ENCODE assay signal across 8 mouse cellular contexts in genomic region chr9:59660421-59660820, GRCm38 (mm10). TPM values are rescaled to one million over a fixed set of nuclear protein-coding genes. Genes with fewer than 3 reads are reported as not detected.
DNase-seq lines count a peak whose midpoint lies in the region; ATAC-seq and TF ChIP-seq lines count a peak whose summit lies in the region.

No protein-coding gene starts in this region.

- 52% methylated on average over 10 of the region's 10 CpGs for WGBS in intestine, embryonic 15.5 days

- ATAC-seq in intestine, embryonic 15.5 days = no peak
- ATAC-seq in megakaryocyte-erythroid progenitor cell, adult 5-6 weeks (replicated peaks; ENCODE audit: low FRiP score, low TSS enrichment, poor library complexity, severe bottlenecking) = no peak

- TF ChIP-seq POLR2A in brain, embryonic 14.5 days (IDR thresholded peaks at IDR 0.05; ENCODE audit: borderline replicate concordance, extremely low read depth, insufficient read depth, insufficient read length, poor library complexity, severe bottlenecking) = no peak

- H3K4me2 ChIP-seq in intestine, embryonic 15.5 days (replicated peaks) = peak overlapping the region; percentile 64

- H3K27me3 ChIP-seq in intestine, embryonic 15.5 days (replicated peaks) = no peaks in the 10 kb centered on the region

- TF ChIP-seq CTCF in brain, embryonic 14.5 days (IDR thresholded peaks at IDR 0.05; ENCODE audit: borderline replicate concordance, extremely low read depth, insufficient read depth, insufficient read length) = no peak

- peak overlapping the region; percentile 2; the same call in 1 of the 2 replicates for H3K9ac ChIP-seq in intestine, embryonic 15.5 days

- H3K9me3 ChIP-seq in intestine, embryonic 15.5 days = no peaks in the 10 kb centered on the region

- H3K27ac ChIP-seq in intestine, embryonic 15.5 days = peak overlapping the region; percentile 45

- peaks cover 44% of the 10 kb centered on the region for H3K4me1 ChIP-seq in intestine, embryonic 15.5 days (replicated peaks)

- H3K4me3 ChIP-seq in intestine, embryonic 15.5 days (replicated peaks) = 0 out of 2 replicates have a peak overlapping the region, but pooled peaks have one; percentile 9

- DNase-seq in adrenal gland, adult (ENCODE audit: inconsistent age in 2 of 2, low spot score in 1 of 2) = peak; percentile 59 to 84
- DNase-seq in adrenal gland, postnatal 4 days (ENCODE audit: low spot score in 2 of 2) = no peak
- peak; percentile 35 for DNase-seq in brain, embryonic 14.5 days (ENCODE audit: low read depth)
- DNase-seq in gastrocnemius, postnatal 10 days = peak; percentile 66
- DNase-seq in lung, postnatal 10 days = peak; percentile 56
- no peak for DNase-seq in embryo, embryonic 9.5 days (ENCODE audit: extremely low spot score)

- H3K36me3 ChIP-seq in intestine, embryonic 15.5 days = peaks cover 15% of the 10 kb centered on the region

RNA-seq across cellular contexts. Expression of gene Pkm, which starts 4.3 kb away (rescaled TPM):
- total RNA-seq in adrenal gland, postnatal 4 days (2021) = 100 to 1,000 TPM; 351 to 370 TPM
- polyA plus RNA-seq in brain, embryonic 14.5 days (2012; rRNA removed) = 986 and 1,073 TPM in 2 replicates
- 1,000 to 10,000 TPM; 2,006 to 2,318 TPM for total RNA-seq in gastrocnemius, postnatal 10 days (2021)
- 1,208 and 1,228 TPM in 2 replicates for polyA plus RNA-seq in intestine, embryonic 15.5 days (2015; fragmentation: Nextera tagmentation; extraction: Ambion mirVana)
- 7.4 and 27.8 TPM in 2 replicates for total RNA-seq in megakaryocyte-erythroid progenitor cell, adult 5-6 weeks (2014; fragmentation: Nextera tagmentation)
- 29.6 and 62.7 TPM in 2 replicates for total RNA-seq in megakaryocyte-erythroid progenitor cell, adult 5-6 weeks (2017)

RNA-seq across cellular contexts. Expression of gene Gramd2, which starts 19.5 kb away (rescaled TPM):
- under 1 TPM; 0.28 to 0.42 TPM for total RNA-seq in adrenal gland, postnatal 4 days (2021)
- polyA plus RNA-seq in brain, embryonic 14.5 days (2012; rRNA removed) = 7.6 and 8.8 TPM in 2 replicates
- 1 to 10 TPM in 1 of 2 experiments, under 1 TPM in 1; 0.21 to 1.6 TPM for total RNA-seq in gastrocnemius, postnatal 10 days (2021)
- 1.0 and 1.6 TPM in 2 replicates for polyA plus RNA-seq in intestine, embryonic 15.5 days (2015; fragmentation: Nextera tagmentation; extraction: Ambion mirVana)
- not detected in 2 replicates for total RNA-seq in megakaryocyte-erythroid progenitor cell, adult 5-6 weeks (2014; fragmentation: Nextera tagmentation)
- not detected in 2 replicates for total RNA-seq in megakaryocyte-erythroid progenitor cell, adult 5-6 weeks (2017)

RNA-seq across cellular contexts. Expression of gene Parp6, which starts 43.3 kb away (rescaled TPM):
- total RNA-seq in adrenal gland, postnatal 4 days (2021) = 10 to 100 TPM; 31.6 to 32.2 TPM
- 179 and 187 TPM in 2 replicates for polyA plus RNA-seq in brain, embryonic 14.5 days (2012; rRNA removed)
- total RNA-seq in gastrocnemius, postnatal 10 days (2021) = 10 to 100 TPM; 11.9 to 19.0 TPM
- 23.3 and 23.9 TPM in 2 replicates for polyA plus RNA-seq in intestine, embryonic 15.5 days (2015; fragmentation: Nextera tagmentation; extraction: Ambion mirVana)
- total RNA-seq in megakaryocyte-erythroid progenitor cell, adult 5-6 weeks (2014; fragmentation: Nextera tagmentation) = 27.1 and 39.6 TPM in 2 replicates
- total RNA-seq in megakaryocyte-erythroid progenitor cell, adult 5-6 weeks (2017) = 19.8 and 34.7 TPM in 2 replicates

Comparison
In these comparisons a context has a peak if more than half of its experiments do, and no peak if none do; other contexts are left out.
1. DNase-seq: peak in adrenal gland, adult (2 of 2), brain, embryonic 14.5 days (single experiment), gastrocnemius, postnatal 10 days (single experiment) and lung, postnatal 10 days (single experiment); none in adrenal gland, postnatal 4 days (0 of 2) and embryo, embryonic 9.5 days (single experiment).
2. RNA of gene Pkm, which starts 4.3 kb away (total RNA-seq): 2,006 to 2,318 TPM in gastrocnemius, postnatal 10 days and 351 to 370 TPM in adrenal gland, postnatal 4 days; 7.4 to 62.7 TPM in megakaryocyte-erythroid progenitor cell, adult 5-6 weeks; every median in the first group is over 4 times any median in the second.